Mouse (Mus musculus): ENCODE results near the gene Atp10a. TPM values are rescaled to one million over a fixed set of nuclear protein-coding genes. Genes with fewer than 3 reads are reported as not detected.
"Not testable (repeated sequence)": the region's sequence is repeated elsewhere in the genome, so short reads cannot be mapped to it uniquely, and the experiment has no call there.

Atp10a gene
- polyA plus RNA-seq, 1 experiment from 2014 or later, result 0.74 TPM

- no peak for DNase-seq
- Histone ChIP-seq H3K9me3 (replicated peaks) (no peaks in the 10 kb centered on the region), H3K36me3 (no peaks in the 10 kb centered on the region), H3K9ac (no peak overlapping the region), H3K27ac (no peak overlapping the region), H3K4me3 (replicated peaks) (no peak overlapping the region), H3K4me1 (replicated peaks) (no peaks in the 10 kb centered on the region), H3K27me3 (no peaks in the 10 kb centered on the region), H3K4me2 (no peak overlapping the region)
- 72% methylated on average over 2 of the region's 2 CpGs for WGBS (ENCODE audit: insufficient replicate concordance)
- ATAC-seq (ENCODE audit: low read depth), result no peak
Observed at GRCm38 (mm10) chr7:58801791-58802190, 145.8 kb downstream of the Atp10a start.

GRCm38 (mm10) chr7:58822147-58822681 is 166.2 kb downstream of the Atp10a start:
- Histone ChIP-seq H3K9me3 (replicated peaks) (no peaks in the 10 kb centered on the region), H3K4me3 (replicated peaks) (no peak overlapping the region), H3K4me2 (no peak overlapping the region), H3K36me3 (no peaks in the 10 kb centered on the region), H3K4me1 (replicated peaks) (no peaks in the 10 kb centered on the region), H3K27ac (no peak overlapping the region), H3K27me3 (no peaks in the 10 kb centered on the region), H3K9ac (no peak overlapping the region)
- no peak for ATAC-seq (ENCODE audit: low read depth)
- WGBS (ENCODE audit: insufficient replicate concordance), result 53% methylated on average over 6 of the region's 6 CpGs
- DNase-seq, result no peak

- 75% methylated on average over 3 of the region's 3 CpGs for WGBS (ENCODE audit: insufficient replicate concordance)
Observed at GRCm38 (mm10) chr7:58824686-58825085, 168.7 kb downstream of the Atp10a start.

GRCm38 (mm10) chr7:58829111-58829510 is 173.1 kb downstream of the Atp10a start:
- Histone ChIP-seq H3K4me1 (replicated peaks) (no peaks in the 10 kb centered on the region), H3K4me3 (replicated peaks) (no peak overlapping the region), H3K27ac (no peak overlapping the region), H3K27me3 (no peaks in the 10 kb centered on the region), H3K9ac (no peak overlapping the region), H3K4me2 (no peak overlapping the region), H3K9me3 (replicated peaks) (no peaks in the 10 kb centered on the region), H3K36me3 (no peaks in the 10 kb centered on the region)
- ATAC-seq (ENCODE audit: low read depth) (no peak), DNase-seq (no peak)
- WGBS (ENCODE audit: insufficient replicate concordance), result 53% methylated on average over 5 of the region's 5 CpGs

More at GRCm38 (mm10) chr7:58824686-58825085, 168.7 kb downstream of the Atp10a start:
- Histone ChIP-seq H3K27me3 (no peaks in the 10 kb centered on the region), H3K9ac (no peak overlapping the region), H3K36me3 (no peaks in the 10 kb centered on the region), H3K27ac (no peak overlapping the region), H3K4me2 (no peak overlapping the region), H3K4me3 (replicated peaks) (no peak overlapping the region), H3K4me1 (replicated peaks) (no peaks in the 10 kb centered on the region), H3K9me3 (replicated peaks) (no peaks in the 10 kb centered on the region)
- no peak for ATAC-seq (ENCODE audit: low read depth)
- no peak for DNase-seq

GRCm38 (mm10) chr7:58836855-58837606 is 181.1 kb downstream of the Atp10a start:
- H3K9me3 ChIP-seq (replicated peaks); H3K9ac ChIP-seq; H3K4me1 ChIP-seq (replicated peaks); H3K27me3 ChIP-seq; H3K4me3 ChIP-seq (replicated peaks); DNase-seq; H3K36me3 ChIP-seq; H3K4me2 ChIP-seq; H3K27ac ChIP-seq: not testable (repeated sequence)
- ATAC-seq (ENCODE audit: low read depth), result peak; percentile 29; the same call in 1 of the 2 replicates
- WGBS (ENCODE audit: insufficient replicate concordance), result 62% methylated on average over 32 of the region's 32 CpGs

- Histone ChIP-seq H3K27me3 (no peaks in the 10 kb centered on the region), H3K4me2 (no peak overlapping the region), H3K4me3 (replicated peaks) (no peak overlapping the region), H3K36me3 (no peaks in the 10 kb centered on the region), H3K4me1 (replicated peaks) (peaks cover 5% of the 10 kb centered on the region; the same call in 1 of the 2 replicates), H3K9ac (no peak overlapping the region), H3K9me3 (replicated peaks) (no peaks in the 10 kb centered on the region), H3K27ac (no peak overlapping the region)
- DNase-seq (no peak), ATAC-seq (ENCODE audit: low read depth) (no peak)
- WGBS (ENCODE audit: insufficient replicate concordance), result 59% methylated on average over 2 of the region's 2 CpGs
Observed at GRCm38 (mm10) chr7:58840367-58840766, 184.4 kb downstream of the Atp10a start.

GRCm38 (mm10) chr7:58841066-58841465 is 185.1 kb downstream of the Atp10a start:
- ATAC-seq (ENCODE audit: low read depth), result no peak
- Histone ChIP-seq H3K27ac (no peak overlapping the region), H3K36me3 (no peaks in the 10 kb centered on the region), H3K4me3 (replicated peaks) (no peak overlapping the region), H3K9ac (no peak overlapping the region), H3K4me1 (replicated peaks) (peaks cover 5% of the 10 kb centered on the region; the same call in 1 of the 2 replicates), H3K9me3 (replicated peaks) (no peaks in the 10 kb centered on the region), H3K27me3 (no peaks in the 10 kb centered on the region), H3K4me2 (no peak overlapping the region)
- 70% methylated on average over 1 of the region's 1 CpGs for WGBS (ENCODE audit: insufficient replicate concordance)
- no peak for DNase-seq

GRCm38 (mm10) chr7:58842818-58843217 is 186.9 kb downstream of the Atp10a start:
- no peak overlapping the region for H3K4me2 ChIP-seq
- DNase-seq, result no peak
- H3K27me3 ChIP-seq, result no peaks in the 10 kb centered on the region
- peaks cover 5% of the 10 kb centered on the region; the same call in 1 of the 2 replicates for H3K4me1 ChIP-seq (replicated peaks)
- no peak overlapping the region for H3K27ac ChIP-seq
- no peak for ATAC-seq (ENCODE audit: low read depth)
- no peaks in the 10 kb centered on the region for H3K9me3 ChIP-seq (replicated peaks)
- 60% methylated on average over 3 of the region's 3 CpGs for WGBS (ENCODE audit: insufficient replicate concordance)
- no peaks in the 10 kb centered on the region for H3K36me3 ChIP-seq
- no peak overlapping the region for H3K9ac ChIP-seq
- no peak overlapping the region for H3K4me3 ChIP-seq (replicated peaks)

- ATAC-seq (ENCODE audit: low read depth) (peak; percentile 62; the same call in 1 of the 2 replicates), DNase-seq (no peak)
- no peak overlapping the region for H3K27ac ChIP-seq
- H3K4me3 ChIP-seq (replicated peaks), result no peak overlapping the region
- H3K9ac ChIP-seq, result no peak overlapping the region
- no peaks in the 10 kb centered on the region for H3K27me3 ChIP-seq
- H3K9me3 ChIP-seq (replicated peaks), result no peaks in the 10 kb centered on the region
- H3K4me1 ChIP-seq (replicated peaks), result peaks cover 5% of the 10 kb centered on the region; the same call in 1 of the 2 replicates
- H3K4me2 ChIP-seq, result peak overlapping the region; percentile 24; the same call in 1 of the 2 replicates
- H3K36me3 ChIP-seq, result no peaks in the 10 kb centered on the region
- WGBS (ENCODE audit: insufficient replicate concordance), result under 1% methylated on average over 9 of the region's 9 CpGs
Observed at GRCm38 (mm10) chr7:58843767-58844445, 187.9 kb downstream of the Atp10a start.

- H3K9ac ChIP-seq, result no peak overlapping the region
Observed at GRCm38 (mm10) chr7:58844449-58844848, 188.5 kb downstream of the Atp10a start.

GRCm38 (mm10) chr7:58858921-58859320 is 203.0 kb downstream of the Atp10a start:
- ATAC-seq (ENCODE audit: low read depth), result no peak

More at GRCm38 (mm10) chr7:58844449-58844848, 188.5 kb downstream of the Atp10a start:
- peaks cover 5% of the 10 kb centered on the region; the same call in 1 of the 2 replicates for H3K4me1 ChIP-seq (replicated peaks)
- H3K27me3 ChIP-seq, result no peaks in the 10 kb centered on the region
- ATAC-seq (ENCODE audit: low read depth) (no peak), DNase-seq (no peak)
- 17% methylated on average over 4 of the region's 4 CpGs for WGBS (ENCODE audit: insufficient replicate concordance)
- H3K36me3 ChIP-seq, result no peaks in the 10 kb centered on the region
- no peak overlapping the region for H3K4me3 ChIP-seq (replicated peaks)
- no peak overlapping the region for H3K27ac ChIP-seq
- H3K4me2 ChIP-seq, result peak overlapping the region; percentile 24; the same call in 1 of the 2 replicates
- no peaks in the 10 kb centered on the region for H3K9me3 ChIP-seq (replicated peaks)

More at GRCm38 (mm10) chr7:58858921-58859320, 203.0 kb downstream of the Atp10a start:
- Histone ChIP-seq H3K4me2 (no peak overlapping the region), H3K4me1 (replicated peaks) (no peaks in the 10 kb centered on the region), H3K27me3 (no peaks in the 10 kb centered on the region), H3K9ac (no peak overlapping the region), H3K27ac (no peak overlapping the region), H3K36me3 (no peaks in the 10 kb centered on the region), H3K4me3 (replicated peaks) (no peak overlapping the region), H3K9me3 (replicated peaks) (no peaks in the 10 kb centered on the region)
- 60% methylated on average over 4 of the region's 4 CpGs for WGBS (ENCODE audit: insufficient replicate concordance)
- no peak for DNase-seq
